Mouse (Mus musculus) olfactory bulb, adult 2 months (tissue): ENCODE measurements around the gene Gcc1. TPM values are rescaled to one million over a fixed set of nuclear protein-coding genes. Genes with fewer than 3 reads are reported as not detected.

ENCODE experiments used
- H3K27ac ChIP-seq: fragments of 200-500 bp; 2 replicates; pipeline ENCODE4 v1.5.1; 2012; ENCODE audit warnings: low read depth, low read length; ENCODE audit not compliant: insufficient read depth
- H3K4me1 ChIP-seq: fragments of 200-500 bp; 2 replicates; pipeline ENCODE4 v1.6.1; 2012; ENCODE audit warnings: low read length; ENCODE audit not compliant: control insufficient read depth, insufficient read depth
- H3K4me3 ChIP-seq: fragments of 200-500 bp; 2 replicates; pipeline ENCODE4 v1.5.1; 2012; ENCODE audit warnings: mild to moderate bottlenecking, low read depth, low read length, moderate library complexity; ENCODE audit not compliant: insufficient read depth
- CTCF ChIP-seq: fragments of 200-500 bp; IDR thresholded peaks from 2 replicates; pipeline ENCODE4 v1.5.1; 2012; ENCODE audit warnings: low read depth, mild to moderate bottlenecking, low read length, moderate library complexity; ENCODE audit not compliant: insufficient read depth
- POLR2A ChIP-seq: fragments of 200-500 bp; IDR thresholded peaks from 2 replicates; pipeline ENCODE4 v1.6.1; 2012; ENCODE audit warnings: mild to moderate bottlenecking, low read depth, low read length, moderate library complexity; ENCODE audit not compliant: insufficient read depth
- WGBS: fragments of 180-500 bp; shearing (Covaris S2); methylation state at CpG from one replicate; pipeline ENCODE4 v1.1.7; 2018; 5-methylcytosine and 5-hydroxymethylcytosine counted together
- polyA plus RNA-seq: library from polyadenylated mRNA; stranded (reverse); fragments of >200 nt; gene quantifications from 2 replicates; pipeline ENCODE4 v1.2.4, GENCODE M21; 2012; ENCODE audit warnings: low replicate concordance; ENCODE audit not compliant: missing spikeins, insufficient read depth, insufficient read length

Gcc1 gene
- polyA plus RNA-seq, 1 experiment, result not detected

DNA sequence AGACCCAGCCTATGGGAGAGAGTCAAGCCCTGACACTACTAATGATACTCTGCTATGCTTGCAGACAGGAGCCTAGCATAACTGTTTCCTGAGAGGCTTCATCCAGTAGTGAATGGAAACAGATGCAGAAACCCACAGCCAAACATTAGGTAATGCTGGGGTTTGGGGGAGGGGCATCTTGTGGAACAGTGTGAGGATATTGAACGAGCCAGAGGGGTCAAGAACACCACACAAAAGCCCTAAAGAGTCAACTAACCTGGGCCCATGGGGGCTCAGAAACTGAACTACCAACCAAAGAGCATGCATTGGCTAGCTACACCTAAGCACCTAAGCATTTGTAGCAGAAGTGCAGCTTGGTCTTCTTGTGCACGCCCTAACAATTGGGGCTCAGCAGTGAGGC lies 17.0 kb downstream of the Gcc1 start:
- Histone ChIP-seq H3K4me1 (no peaks in the 10 kb centered on the region), H3K4me3 (no peak overlapping the region), H3K27ac (no peak overlapping the region)
- WGBS, result 75% methylated on average over 2 of the region's 2 CpGs
- no peak for TF ChIP-seq CTCF
- TF ChIP-seq POLR2A, result no peak

DNA sequence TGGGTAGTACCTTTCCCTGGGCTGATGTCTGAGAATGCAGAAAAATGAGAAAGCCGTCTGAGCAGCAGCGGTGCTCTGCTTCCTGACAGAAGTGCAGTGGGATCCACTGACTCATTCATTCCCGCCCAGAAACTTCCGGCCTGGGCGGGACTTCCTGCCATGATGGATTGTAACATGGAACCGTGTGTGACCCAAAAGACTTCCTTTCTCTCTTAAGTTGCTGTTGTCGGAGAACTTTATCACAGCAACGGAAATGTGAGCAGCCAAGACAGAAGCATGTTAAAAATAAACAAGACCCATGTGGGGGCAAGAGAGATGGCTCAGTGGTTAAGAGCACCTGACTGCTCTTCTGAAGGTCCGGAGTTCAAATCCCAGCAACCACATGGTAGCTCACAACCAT lies 18.1 kb downstream of the Gcc1 start:
- Histone ChIP-seq H3K4me3 (no peak overlapping the region), H3K27ac (no peak overlapping the region), H3K4me1 (no peaks in the 10 kb centered on the region)
- 86% methylated on average over 9 of the region's 9 CpGs for WGBS
- TF ChIP-seq CTCF (no peak), POLR2A (no peak)

- WGBS, result 98% methylated on average over 4 of the region's 4 CpGs
- TF ChIP-seq CTCF (no peak), POLR2A (no peak)
- no peak overlapping the region for H3K4me3 ChIP-seq
- H3K27ac ChIP-seq, result no peak overlapping the region
- H3K4me1 ChIP-seq, result peaks cover 6% of the 10 kb centered on the region; the same call in 1 of the 2 replicates
These were observed 28.4 kb downstream of the Gcc1 start for GRCm38 (mm10) chr6:28399791-28400190.

DNA sequence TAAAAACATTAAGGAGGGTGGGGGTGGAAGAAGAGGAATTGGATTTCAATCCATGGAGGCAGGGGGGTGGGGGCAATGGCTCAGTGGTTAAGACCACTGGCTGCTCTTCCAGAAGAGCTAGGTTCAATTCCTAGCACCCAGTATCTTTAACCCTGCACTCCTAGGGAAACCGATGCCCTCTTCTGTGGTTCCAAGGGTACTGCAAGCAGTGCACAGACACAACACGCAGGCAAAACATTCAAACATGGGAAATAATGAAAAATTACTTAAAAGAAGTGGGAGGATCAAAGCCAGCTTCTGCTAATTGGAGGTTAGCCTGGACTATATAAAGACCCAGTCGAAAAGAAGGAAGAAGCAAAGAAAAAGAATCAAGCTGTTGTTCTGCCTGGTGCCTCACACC lies 29.5 kb downstream of the Gcc1 start:
- 90% methylated on average over 3 of the region's 3 CpGs for WGBS
- Histone ChIP-seq H3K4me3 (no peak overlapping the region), H3K4me1 (peaks cover 6% of the 10 kb centered on the region; the same call in 1 of the 2 replicates), H3K27ac (no peak overlapping the region)
- no peak for TF ChIP-seq CTCF
- no peak for TF ChIP-seq POLR2A

DNA sequence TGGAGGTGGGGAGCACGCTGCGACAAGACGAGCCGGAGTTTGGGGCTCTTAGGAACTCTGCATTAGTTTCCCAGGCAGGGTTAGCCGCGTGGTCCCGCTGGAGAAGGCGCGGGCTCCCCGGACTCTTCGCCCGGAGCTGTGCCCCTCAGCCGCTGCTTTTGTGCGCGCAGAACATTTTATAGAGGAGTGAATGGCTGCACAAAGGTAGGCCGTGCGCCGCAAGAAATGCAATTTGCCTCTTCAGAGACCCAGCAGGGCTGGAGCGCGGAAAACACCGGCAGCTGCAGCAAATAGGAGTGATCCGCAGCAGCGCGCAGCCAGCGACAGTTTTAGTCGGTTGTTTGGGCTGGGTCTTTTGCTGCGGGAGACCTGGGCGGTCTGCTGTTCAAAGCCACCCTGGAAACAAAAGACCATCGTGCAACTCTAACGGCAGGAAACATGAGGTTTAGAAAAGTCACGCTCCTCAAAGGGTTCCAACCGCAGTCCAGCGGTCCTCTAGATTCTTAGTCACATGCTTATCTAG lies 30.4 kb downstream of the Gcc1 start, which contains the start of gene Zfp800:
TSS of gene Zfp800 (minus strand) at position 325 of the 523 bp plus-strand sequence.
- WGBS, result 2% methylated on average over 33 of the region's 33 CpGs
- H3K27ac ChIP-seq, result no peak within 1 kb of the TSS
- peaks cover 6% of the 10 kb centered on the region; the same call in 1 of the 2 replicates for H3K4me1 ChIP-seq
- H3K4me3 ChIP-seq, result peak within 1 kb of the TSS; percentile 46
- TF ChIP-seq POLR2A, result no peak
- no peak for TF ChIP-seq CTCF

DNA sequence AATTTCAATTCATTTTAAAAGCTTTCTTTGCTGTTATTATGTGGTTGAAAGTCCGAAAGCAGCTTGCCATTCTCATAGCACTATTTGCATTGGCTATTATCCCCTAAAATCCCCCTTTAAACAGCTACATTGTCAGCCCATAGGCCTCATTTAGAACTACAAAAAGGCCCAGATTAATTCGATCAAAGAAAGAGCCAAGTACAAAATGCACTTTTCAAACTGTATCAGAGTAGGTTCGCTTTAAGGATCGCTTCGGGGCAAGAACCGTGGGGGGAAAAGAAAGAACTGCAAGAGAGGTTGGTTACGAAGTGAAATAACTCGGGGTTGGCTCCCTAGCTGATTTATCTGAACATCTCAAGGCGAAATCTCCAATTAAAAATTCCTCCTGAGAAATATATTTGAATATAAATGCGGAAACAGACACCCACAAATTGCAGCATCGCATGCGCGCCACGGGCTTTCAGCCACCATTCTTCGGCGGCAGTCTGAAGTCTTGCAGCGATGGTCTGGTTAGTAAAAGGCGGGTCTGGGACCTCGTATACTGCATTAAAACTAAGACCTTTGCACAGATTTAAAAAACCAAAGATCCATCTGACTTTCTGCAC lies 31.2 kb downstream of the Gcc1 start:
- H3K4me3 ChIP-seq, result peak overlapping the region; percentile 46
- TF ChIP-seq POLR2A (no peak), CTCF (no peak)
- no peak overlapping the region for H3K27ac ChIP-seq
- 11% methylated on average over 19 of the region's 19 CpGs for WGBS
- H3K4me1 ChIP-seq, result peaks cover 6% of the 10 kb centered on the region; the same call in 1 of the 2 replicates

DNA sequence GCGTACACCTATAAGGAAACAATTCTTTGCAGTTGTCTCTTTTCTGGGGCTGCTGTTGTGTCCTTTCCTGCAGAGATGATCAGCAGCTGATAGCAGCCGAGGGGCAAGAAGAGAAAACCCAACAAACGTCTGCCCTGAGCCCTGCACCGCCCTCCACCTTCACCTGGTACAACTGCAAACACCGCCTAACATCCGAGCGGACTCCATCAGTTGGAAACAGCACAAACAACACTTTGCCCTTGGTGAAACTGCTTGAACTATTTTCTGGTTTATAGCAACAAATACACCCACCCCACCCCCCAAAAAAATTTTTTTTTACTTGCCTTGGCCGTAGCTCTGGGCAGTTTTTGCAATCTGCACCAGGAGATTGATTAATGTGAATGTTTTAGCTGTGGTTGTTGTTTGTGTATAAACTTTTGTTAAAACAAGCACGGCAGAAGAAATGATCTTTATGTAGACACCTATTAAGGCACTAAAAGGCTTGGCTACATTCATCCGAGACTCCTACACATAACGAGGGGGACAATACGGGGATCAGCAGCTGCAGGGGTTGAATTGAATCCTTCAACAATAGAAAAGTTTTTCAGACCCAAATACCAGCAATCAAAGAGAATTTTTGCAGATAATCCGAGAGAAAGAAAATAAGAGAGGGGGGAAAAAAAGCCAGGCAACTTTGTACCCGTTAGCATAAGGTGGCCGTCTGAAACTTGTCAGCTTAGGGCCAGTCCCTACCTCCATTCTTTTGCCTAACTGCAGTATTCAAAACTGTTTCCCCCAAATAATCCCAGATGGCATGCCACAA lies 31.9 kb downstream of the Gcc1 start:
- WGBS, result 71% methylated on average over 15 of the region's 15 CpGs
- no peak overlapping the region for H3K4me3 ChIP-seq
- TF ChIP-seq CTCF, result no peak
- TF ChIP-seq POLR2A, result no peak
- no peak overlapping the region for H3K27ac ChIP-seq
- peaks cover 6% of the 10 kb centered on the region; the same call in 1 of the 2 replicates for H3K4me1 ChIP-seq

- WGBS, result 80% methylated on average over 3 of the region's 3 CpGs
- Histone ChIP-seq H3K27ac (no peak overlapping the region), H3K4me3 (no peak overlapping the region), H3K4me1 (peaks cover 2% of the 10 kb centered on the region; the same call in 1 of the 2 replicates)
- TF ChIP-seq CTCF (no peak), POLR2A (no peak)
These were observed 39.2 kb downstream of the Gcc1 start for GRCm38 (mm10) chr6:28389038-28389437.

DNA sequence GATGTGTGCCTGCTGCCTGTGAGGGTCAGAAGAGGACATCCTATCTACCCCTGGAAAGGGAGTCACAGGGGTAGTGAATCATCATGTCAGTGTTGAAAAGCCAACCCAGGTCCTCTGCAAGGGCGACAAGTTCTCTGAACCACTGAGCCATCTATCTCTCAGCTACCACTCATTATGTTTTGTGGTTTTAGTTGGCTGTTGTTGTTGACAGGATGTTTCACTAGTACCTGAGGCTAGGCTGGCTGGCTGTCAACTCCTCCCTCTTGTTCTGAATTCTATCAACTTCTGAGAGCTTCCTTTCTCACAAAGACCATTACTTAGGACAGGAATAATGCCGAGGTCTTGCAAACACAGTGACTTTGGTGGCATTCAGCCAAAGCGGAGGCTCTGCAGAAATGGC lies 43.0 kb downstream of the Gcc1 start:
- Histone ChIP-seq H3K4me3 (no peak overlapping the region), H3K27ac (no peak overlapping the region), H3K4me1 (peaks cover 2% of the 10 kb centered on the region; the same call in 1 of the 2 replicates)
- TF ChIP-seq CTCF (no peak), POLR2A (no peak)
- 88% methylated on average over 3 of the region's 3 CpGs for WGBS
